Comparison of ENCODE assay signal across 8 mouse cellular contexts in the genomic region with DNA sequence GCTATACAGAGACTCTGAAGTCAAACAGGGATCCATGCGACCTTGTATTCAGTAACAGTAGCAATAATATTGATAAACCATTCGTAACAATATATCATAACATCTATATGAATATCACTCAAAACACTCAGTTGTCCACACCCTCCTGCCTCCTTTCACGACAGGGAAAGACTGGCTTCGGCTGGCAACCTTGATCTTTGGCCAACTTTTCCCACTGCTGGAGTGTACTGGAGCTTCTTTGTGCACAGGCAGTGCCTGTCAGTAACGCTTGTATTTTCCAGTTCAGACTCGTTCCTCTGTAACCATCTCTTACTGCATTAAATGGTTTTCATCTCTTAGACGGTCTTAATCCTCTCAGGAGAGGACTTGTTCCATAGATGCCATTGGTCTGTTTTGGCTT. TPM values are rescaled to one million over a fixed set of nuclear protein-coding genes. Genes with fewer than 3 reads are reported as not detected.
DNase-seq lines count a peak whose midpoint lies in the region; ATAC-seq lines count a peak whose summit lies in the region.

No protein-coding gene starts in this region.

- peak overlapping the region; percentile 99 for H3K27ac ChIP-seq in embryonic facial prominence, embryonic 12.5 days
- H3K27ac ChIP-seq in intestine, embryonic 15.5 days = 0 out of 2 replicates have a peak overlapping the region, but pooled peaks have one; percentile 33
- peak overlapping the region; percentile 100 for H3K27ac ChIP-seq in midbrain, embryonic 12.5 days (replicated peaks)

- H3K9me3 ChIP-seq in embryonic facial prominence, embryonic 12.5 days = no peaks in the 10 kb centered on the region
- no peaks in the 10 kb centered on the region for H3K9me3 ChIP-seq in intestine, embryonic 15.5 days
- H3K9me3 ChIP-seq in midbrain, embryonic 12.5 days = no peaks in the 10 kb centered on the region

- no peak for ATAC-seq in embryonic facial prominence, embryonic 12.5 days (ENCODE audit: insufficient number of reproducible peaks, insufficient read depth, low FRiP score, low TSS enrichment)
- no peak for ATAC-seq in intestine, embryonic 15.5 days
- no peak for ATAC-seq in midbrain, embryonic 12.5 days (ENCODE audit: low FRiP score, low read depth)

- intact Hi-C loops in left cerebral cortex, postnatal 4 days (cut with DNase I) = no loop called here

- no peak overlapping the region for H3K9ac ChIP-seq in embryonic facial prominence, embryonic 12.5 days
- H3K9ac ChIP-seq in intestine, embryonic 15.5 days = no peak overlapping the region
- H3K9ac ChIP-seq in midbrain, embryonic 12.5 days (replicated peaks) = no peak overlapping the region

- no peaks in the 10 kb centered on the region for H3K36me3 ChIP-seq in embryonic facial prominence, embryonic 12.5 days
- no peaks in the 10 kb centered on the region for H3K36me3 ChIP-seq in intestine, embryonic 15.5 days
- H3K36me3 ChIP-seq in midbrain, embryonic 12.5 days = no peaks in the 10 kb centered on the region

- no peak overlapping the region for H3K4me3 ChIP-seq in embryonic facial prominence, embryonic 12.5 days
- no peak overlapping the region for H3K4me3 ChIP-seq in intestine, embryonic 15.5 days (replicated peaks)
- H3K4me3 ChIP-seq in midbrain, embryonic 12.5 days = no peak overlapping the region

- H3K27me3 ChIP-seq in embryonic facial prominence, embryonic 12.5 days = no peaks in the 10 kb centered on the region
- H3K27me3 ChIP-seq in intestine, embryonic 15.5 days (replicated peaks) = no peaks in the 10 kb centered on the region
- no peaks in the 10 kb centered on the region for H3K27me3 ChIP-seq in midbrain, embryonic 12.5 days

- 62% methylated on average over 7 of the region's 7 CpGs for WGBS in embryonic facial prominence, embryonic 12.5 days
- 49% methylated on average over 7 of the region's 7 CpGs for WGBS in intestine, embryonic 15.5 days
- WGBS in midbrain, embryonic 12.5 days = 47% methylated on average over 7 of the region's 7 CpGs

- peaks cover 18% of the 10 kb centered on the region for H3K4me1 ChIP-seq in embryonic facial prominence, embryonic 12.5 days
- peaks cover 10% of the 10 kb centered on the region; the same call in 1 of the 2 replicates for H3K4me1 ChIP-seq in intestine, embryonic 15.5 days (replicated peaks)
- peaks cover 20% of the 10 kb centered on the region for H3K4me1 ChIP-seq in midbrain, embryonic 12.5 days

- H3K4me2 ChIP-seq in embryonic facial prominence, embryonic 12.5 days (replicated peaks) = no peak overlapping the region; the same call in 1 of the 2 replicates
- H3K4me2 ChIP-seq in intestine, embryonic 15.5 days (replicated peaks) = no peak overlapping the region
- no peak overlapping the region for H3K4me2 ChIP-seq in midbrain, embryonic 12.5 days (replicated peaks)

- DNase-seq in left cerebral cortex, postnatal 4 days = peak; percentile 32
- DNase-seq in left cerebral cortex, adult 18-20 months (ENCODE audit: low spot score in 2 of 2) = no peak
- DNase-seq in urinary bladder, postnatal 14 days (ENCODE audit: low spot score) = no peak
- DNase-seq in natural killer cell, adult 2 months (ENCODE audit: low spot score in 2 of 2) = no peak
- no peak for DNase-seq in right cerebral cortex, adult 2 months (ENCODE audit: low spot score in 2 of 2)

RNA-seq across cellular contexts. Expression of a gene that starts 2.2 kb away (rescaled TPM):
- total RNA-seq in left cerebral cortex, postnatal 4 days (2021) = 100 to 1,000 TPM; 172 to 181 TPM
- total RNA-seq in left cerebral cortex, adult 18-20 months (2021) = 100 to 1,000 TPM; 204 to 207 TPM
- polyA plus RNA-seq in embryonic facial prominence, embryonic 12.5 days (2016; fragmentation: Nextera tagmentation; extraction: Ambion mirVana) = 227 and 232 TPM in 2 replicates
- polyA plus RNA-seq in intestine, embryonic 15.5 days (2015; fragmentation: Nextera tagmentation; extraction: Ambion mirVana) = 125 and 137 TPM in 2 replicates
- polyA plus RNA-seq in midbrain, embryonic 12.5 days (2016; fragmentation: Nextera tagmentation; extraction: Ambion mirVana) = 220 and 243 TPM in 2 replicates

Comparison
In these comparisons a context has a peak if more than half of its experiments do, and no peak if none do; other contexts are left out.
1. H3K27ac ChIP-seq: peak in every context shown above with its lines; median percentile 100 in midbrain, embryonic 12.5 days; 99 in embryonic facial prominence, embryonic 12.5 days; 33 in intestine, embryonic 15.5 days.